Mouse (Mus musculus): ENCODE results near the gene Gm15448. TPM values are rescaled to one million over a fixed set of nuclear protein-coding genes. Genes with fewer than 3 reads are reported as not detected.
"Not testable (repeated sequence)": the region's sequence is repeated elsewhere in the genome, so short reads cannot be mapped to it uniquely, and the experiment has no call there.

Gene Gm15448
- total RNA-seq (2022) = under 1 TPM in 2 of 4 experiments, not detected in 2; 0.22 to 0.75 TPM

GRCm38 (mm10) chr7:3825599-3825998 is at the start of gene Gm15448:
Gene Gm15448, minus strand, starts transcription at chr7:3825687.
- not testable (repeated sequence) for DNase-seq (ENCODE audit: low spot score)

- not testable (repeated sequence) for DNase-seq (ENCODE audit: low spot score)
These were observed 49.5 kb upstream of the Gm15448 start for GRCm38 (mm10) chr7:3875032-3875431.

GRCm38 (mm10) chr7:3844951-3845350 is 19.5 kb upstream of the Gm15448 start, which contains the start of gene Pira2:
Gene Pira2, minus strand, starts transcription at chr7:3845051.
- not testable (repeated sequence) for DNase-seq (ENCODE audit: low spot score)

GRCm38 (mm10) chr7:3837854-3838253 is 12.4 kb upstream of the Gm15448 start:
- DNase-seq (ENCODE audit: low spot score) = not testable (repeated sequence)

GRCm38 (mm10) chr7:3830633-3831032 is 5.1 kb upstream of the Gm15448 start:
- not testable (repeated sequence) for DNase-seq (ENCODE audit: low spot score)

- DNase-seq (ENCODE audit: low spot score) = not testable (repeated sequence)
These were observed 13.6 kb downstream of the Gm15448 start for GRCm38 (mm10) chr7:3811912-3812311.

- not testable (repeated sequence) for DNase-seq (ENCODE audit: low spot score)
These were observed 22.6 kb downstream of the Gm15448 start for GRCm38 (mm10) chr7:3802935-3803334.

- DNase-seq (ENCODE audit: low spot score) = not testable (repeated sequence)
These were observed 25.5 kb downstream of the Gm15448 start for GRCm38 (mm10) chr7:3799940-3800339.

GRCm38 (mm10) chr7:3796286-3796685 is 29.2 kb downstream of the Gm15448 start:
- not testable (repeated sequence) for DNase-seq (ENCODE audit: low spot score)

Other genes with a start within 250 kb of the Gm15448 start
- under 1 TPM; 0.14 to 0.16 (median 0.15) TPM for gene Oscar, start 209.5 kb downstream of the Gm15448 start, total RNA-seq (2022)
- gene Ndufa3, start 208.3 kb downstream of the Gm15448 start, total RNA-seq (2022) = 1,000 to 10,000 TPM; 2,114 to 2,277 (median 2,237) TPM
- gene Tfpt, start 195.8 kb downstream of the Gm15448 start, total RNA-seq (2022) = 10 to 100 TPM; 17.4 to 22.9 (median 18.9) TPM
- 10 to 100 TPM; 21.4 to 28.6 (median 25.2) TPM for gene Prpf31, start 195.7 kb downstream of the Gm15448 start, total RNA-seq (2022)
- gene Cnot3, start 180.4 kb downstream of the Gm15448 start, total RNA-seq (2022) = 10 to 100 TPM; 19.5 to 26.0 (median 23.2) TPM
- gene Leng1, start 159.8 kb downstream of the Gm15448 start, total RNA-seq (2022) = 10 to 100 TPM; 10.4 to 12.8 (median 11.8) TPM
- gene Tmc4, start 148.1 kb downstream of the Gm15448 start, total RNA-seq (2022) = 1 to 10 TPM in 1 of 4 experiments, under 1 TPM in 3; 0.66 to 1.1 (median 0.80) TPM
- gene Tsen34, start 132.8 kb downstream of the Gm15448 start, total RNA-seq (2022) = 10 to 100 TPM; 65.3 to 88.1 (median 74.1) TPM
- gene Mboat7, start 132.2 kb downstream of the Gm15448 start, total RNA-seq (2022) = 10 to 100 TPM; 19.2 to 23.5 (median 22.3) TPM
- gene Rps9, start 121.7 kb downstream of the Gm15448 start, total RNA-seq (2022) = 100 to 1,000 TPM; 559 to 671 (median 596) TPM
- gene Pirb, start 105.3 kb downstream of the Gm15448 start, total RNA-seq (2022) = 1 to 10 TPM; 1.4 to 3.4 (median 1.6) TPM
- gene Pira2, start 19.4 kb upstream of the Gm15448 start, total RNA-seq (2022) = under 1 TPM in 1 of 4 experiments, not detected in 3; 0.12 TPM
- gene Gm14548, start 72.4 kb upstream of the Gm15448 start, total RNA-seq (2022) = under 1 TPM in 2 of 4 experiments, not detected in 2; 0.14 to 0.28 TPM
- gene Lilra6, start 89.8 kb upstream of the Gm15448 start, total RNA-seq (2022) = under 1 TPM in 2 of 4 experiments, not detected in 2; 0.24 to 0.63 TPM
- gene Lair1, start 237.5 kb upstream of the Gm15448 start, total RNA-seq (2022) = 1 to 10 TPM in 3 of 4 experiments, under 1 TPM in 1; 0.84 to 2.0 (median 1.7) TPM